Comparison of ENCODE assay signal across 17 mouse cellular contexts in genomic region chr4:82552238-82552637, GRCm38 (mm10).
DNase-seq lines count a peak whose midpoint lies in the region; ATAC-seq and TF ChIP-seq lines count a peak whose summit lies in the region.
"Had no signal": no experiment of that assay in that cellular context is flagged by ENCODE, and none has a peak within 500 bp of the region (broad histone marks: within the 10 kb centered on the region; RNA-seq: fewer than 3 reads in every experiment).

No protein-coding gene starts in this region.

- DNase-seq in gastrocnemius, adult 2 months: peak; percentile 32
- DNase-seq in gastrocnemius, postnatal 10 days: no peak
- no peak for DNase-seq in kidney, postnatal 25 days
- DNase-seq in lung, postnatal 10 days: peak; percentile 61
- DNase-seq in lung, adult 18-20 months: no peak
- peak; percentile 48 for DNase-seq in skeletal muscle tissue, adult 2 months (ENCODE audit: low read depth, low spot score)
- DNase-seq in testis, postnatal 14 days (ENCODE audit: low spot score): no peak
- DNase-seq: cerebellum, adult 18-20 months; cerebellum, postnatal 25 days; embryo, embryonic 11 days; liver, postnatal 0 days; right cerebral cortex, postnatal 4 days had no signal

- H3K9me3 ChIP-seq in kidney, embryonic 16.5 days (ENCODE audit: low read length): no peaks in the 10 kb centered on the region
- H3K9me3 ChIP-seq: hindbrain, embryonic 15.5 days; intestine, embryonic 15.5 days; midbrain, embryonic 10.5 days had no signal

- H3K4me2 ChIP-seq in kidney, embryonic 16.5 days (replicated peaks; ENCODE audit: low read depth, low read length): no peak overlapping the region
- H3K4me2 ChIP-seq: hindbrain, embryonic 15.5 days; intestine, embryonic 15.5 days had no signal

- 38% methylated on average over 7 of the region's 7 CpGs for WGBS in kidney, embryonic 16.5 days

- intact Hi-C loops in gastrocnemius, adult 2 months (cut with DNase I): no loop called here

- no peaks in the 10 kb centered on the region for H3K36me3 ChIP-seq in kidney, embryonic 16.5 days (ENCODE audit: insufficient read depth, low read length)
- H3K36me3 ChIP-seq: hindbrain, embryonic 15.5 days; intestine, embryonic 15.5 days; midbrain, embryonic 10.5 days had no signal

- H3K27me3 ChIP-seq in kidney, embryonic 16.5 days (ENCODE audit: insufficient read depth, low read length): no peaks in the 10 kb centered on the region
- H3K27me3 ChIP-seq: hindbrain, embryonic 15.5 days; intestine, embryonic 15.5 days had no signal

- TF ChIP-seq CTCF in gastrocnemius, adult 2 months (IDR thresholded peaks at IDR 0.05): no peak

- H3K27ac ChIP-seq in gastrocnemius, adult 2 months: peak overlapping the region; percentile 16; the same call in 1 of the 2 replicates
- H3K27ac ChIP-seq in kidney, embryonic 16.5 days (ENCODE audit: low read length): no peak overlapping the region
- H3K27ac ChIP-seq: hindbrain, embryonic 15.5 days; intestine, embryonic 15.5 days; midbrain, embryonic 10.5 days; stomach, postnatal 0 days had no signal

- H3K4me3 ChIP-seq in gastrocnemius, adult 2 months: no peak overlapping the region
- H3K4me3 ChIP-seq in kidney, embryonic 16.5 days (ENCODE audit: low read length): no peak overlapping the region
- H3K4me3 ChIP-seq: hindbrain, embryonic 15.5 days; intestine, embryonic 15.5 days; midbrain, embryonic 10.5 days had no signal

- ATAC-seq in kidney, embryonic 16.5 days (ENCODE audit: low FRiP score, low TSS enrichment): peak; percentile 71; the same call in 1 of the 2 replicates
- ATAC-seq: intestine, embryonic 15.5 days; liver, postnatal 0 days had no signal

- no peak overlapping the region for H3K9ac ChIP-seq in kidney, embryonic 16.5 days (replicated peaks; ENCODE audit: low read length)
- H3K9ac ChIP-seq: hindbrain, embryonic 15.5 days; intestine, embryonic 15.5 days; liver, postnatal 0 days had no signal

- H3K4me1 ChIP-seq in kidney, embryonic 16.5 days (ENCODE audit: insufficient read depth, low read length): peaks cover 10% of the 10 kb centered on the region; the same call in 1 of the 2 replicates
- H3K4me1 ChIP-seq: hindbrain, embryonic 15.5 days; intestine, embryonic 15.5 days; midbrain, embryonic 10.5 days had no signal

Comparison
In these comparisons a context has a peak if more than half of its experiments do, and no peak if none do; other contexts are left out.
1. DNase-seq: peak in gastrocnemius, adult 2 months (single experiment), lung, postnatal 10 days (single experiment) and skeletal muscle tissue, adult 2 months (single experiment); none in gastrocnemius, postnatal 10 days (single experiment), kidney, postnatal 25 days (0 of 2), lung, adult 18-20 months (0 of 2) and testis, postnatal 14 days (single experiment).